Mouse (Mus musculus) heart, postnatal 0 days (tissue): ENCODE measurements around the gene Yars.

Experiments
- CTCF ChIP-seq: IDR thresholded peaks from 2 replicates; pipeline ENCODE4 v1.5.1; 2016; ENCODE audit warnings: antibody characterized with exemption, control low read depth, low read depth
- EP300 ChIP-seq: IDR thresholded peaks from 2 replicates; pipeline ENCODE4 v1.6.1; 2016; ENCODE audit warnings: antibody characterized with exemption, low read depth

DNA sequence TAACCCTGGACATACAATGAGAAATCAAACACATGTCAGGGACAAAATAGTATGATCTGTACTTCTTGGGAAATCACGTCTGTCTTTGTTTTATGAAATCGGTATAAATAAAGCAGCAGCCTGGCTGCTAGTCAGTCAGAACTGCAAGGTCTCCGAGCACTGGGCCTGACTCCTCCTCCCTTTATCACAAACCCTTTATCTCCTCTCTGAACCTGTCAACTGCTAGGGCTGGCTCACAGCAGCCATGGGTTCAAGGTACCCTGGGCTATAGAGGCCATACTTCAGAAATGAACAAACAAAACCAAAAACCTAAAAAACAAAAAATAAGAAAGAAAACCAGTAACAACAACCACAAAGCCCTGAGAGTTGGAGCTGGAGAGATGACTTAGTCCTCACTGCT lies 31.0 kb upstream of the Yars start:
- TF ChIP-seq CTCF, result no peak
- no peak for TF ChIP-seq EP300
